Mouse (Mus musculus) cortical plate, adult 2 months (tissue): Measurements from ENCODE around the gene Ppox.

Experiments
- CTCF ChIP-seq: fragments of 200-500 bp; IDR thresholded peaks from 2 replicates; pipeline ENCODE4 v1.5.1; 2011; ENCODE audit warnings: mild to moderate bottlenecking, control low read depth, low read length; ENCODE audit not compliant: insufficient read depth; ENCODE audit errors: extremely low read depth
- POLR2A ChIP-seq: fragments of 200-500 bp; IDR thresholded peaks from 2 replicates; pipeline ENCODE4 v1.6.1; 2011; ENCODE audit warnings: mild to moderate bottlenecking, low read length, control low read depth; ENCODE audit not compliant: insufficient read depth; ENCODE audit errors: extremely low read depth

DNA sequence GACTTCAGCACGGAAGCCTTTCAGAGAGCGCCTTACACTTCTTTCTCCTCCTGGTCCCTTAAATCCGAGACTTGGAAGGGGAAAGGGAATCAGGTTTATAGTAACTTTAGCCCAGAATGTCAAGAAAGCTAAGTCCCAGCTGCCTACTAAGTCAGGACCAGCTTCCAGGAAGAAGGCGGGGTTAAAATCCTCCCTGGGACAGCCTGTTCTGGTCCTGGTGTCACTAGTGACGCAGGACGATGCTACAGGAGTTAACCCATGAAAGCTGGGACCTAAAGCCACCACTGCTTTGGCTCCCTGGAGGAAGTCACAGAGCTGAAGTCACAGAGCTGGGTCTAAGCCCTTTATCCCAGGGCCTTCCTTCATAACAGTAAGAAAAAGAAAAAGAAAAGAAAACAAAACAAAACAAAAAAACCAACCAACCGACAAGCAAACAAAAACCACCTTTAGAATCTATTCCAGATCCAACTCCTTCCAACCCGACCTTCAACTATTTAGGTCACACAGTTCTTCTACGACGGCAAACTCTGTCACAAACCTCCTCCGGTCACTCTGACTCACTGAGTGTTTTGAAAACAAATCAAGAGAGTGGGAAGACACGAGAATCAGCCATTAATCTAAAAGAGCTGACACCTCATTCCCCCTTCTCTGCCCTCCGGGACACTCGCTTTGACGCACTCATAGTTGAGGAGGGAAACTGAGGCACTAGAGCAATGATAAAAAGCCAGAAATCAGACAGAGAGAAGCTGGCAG, 40.8 kb downstream of the Ppox start:
- TF ChIP-seq POLR2A: no peak
- TF ChIP-seq CTCF: no peak
